Mouse (Mus musculus) limb, embryonic 15.5 days (tissue): ENCODE data around the gene Gpx5. TPM values are rescaled to one million over a fixed set of nuclear protein-coding genes. Genes with fewer than 3 reads are reported as not detected.

Experiments used
- ATAC-seq: fragments of 200-750 bp; cut with Nextera tagmentation; 2 replicates; pipeline ENCODE4 v1.8.0; 2017; ENCODE audit warnings: low read depth, moderate TSS enrichment; ENCODE audit not compliant: insufficient number of reproducible peaks, low FRiP score, low TSS enrichment
- H3K27ac ChIP-seq: fragments of 300-500 bp; sonication (generic); 2 replicates; pipeline ENCODE4 v1.5.1; 2015; ENCODE audit warnings: moderate library complexity, mild to moderate bottlenecking, inconsistent platforms
- H3K27me3 ChIP-seq: fragments of 300-500 bp; sonication (generic); 2 replicates; pipeline ENCODE4 v1.6.1; 2015; ENCODE audit warnings: inconsistent platforms
- H3K36me3 ChIP-seq: fragments of 300-500 bp; sonication (generic); 2 replicates; pipeline ENCODE4 v1.6.1; 2015; ENCODE audit warnings: inconsistent platforms
- H3K4me1 ChIP-seq: fragments of 300-500 bp; sonication (generic); 2 replicates; pipeline ENCODE4 v1.6.1; 2015; ENCODE audit warnings: inconsistent platforms
- H3K4me2 ChIP-seq: fragments of 300-500 bp; sonication (generic); 2 replicates; pipeline ENCODE4 v1.6.1; 2015; ENCODE audit warnings: mild to moderate bottlenecking, inconsistent platforms
- H3K4me3 ChIP-seq: fragments of 300-500 bp; sonication (generic); 2 replicates; pipeline ENCODE4 v1.5.1; 2015; ENCODE audit warnings: mild to moderate bottlenecking, inconsistent platforms
- H3K9ac ChIP-seq: fragments of 300-500 bp; sonication (generic); 2 replicates; pipeline ENCODE4 v1.6.1; 2015; ENCODE audit warnings: inconsistent platforms
- H3K9me3 ChIP-seq: fragments of 300-500 bp; sonication (generic); 2 replicates; pipeline ENCODE4 v1.6.1; 2016; ENCODE audit warnings: inconsistent platforms
- WGBS: fragments of 180-500 bp; shearing (Covaris S2); methylation state at CpG from one replicate; pipeline ENCODE4 v1.1.7; 2015; 5-methylcytosine and 5-hydroxymethylcytosine counted together
- polyA plus RNA-seq: library from polyadenylated mRNA; unstranded; fragments of >200 nt; fragmentation: Nextera tagmentation; extraction: Ambion mirVana; gene quantifications from 2 replicates; pipeline ENCODE4 v1.2.1, GENCODE M21; 2015

Gene Gpx5
- polyA plus RNA-seq, 1 experiment from 2014 or later: not detected

DNA sequence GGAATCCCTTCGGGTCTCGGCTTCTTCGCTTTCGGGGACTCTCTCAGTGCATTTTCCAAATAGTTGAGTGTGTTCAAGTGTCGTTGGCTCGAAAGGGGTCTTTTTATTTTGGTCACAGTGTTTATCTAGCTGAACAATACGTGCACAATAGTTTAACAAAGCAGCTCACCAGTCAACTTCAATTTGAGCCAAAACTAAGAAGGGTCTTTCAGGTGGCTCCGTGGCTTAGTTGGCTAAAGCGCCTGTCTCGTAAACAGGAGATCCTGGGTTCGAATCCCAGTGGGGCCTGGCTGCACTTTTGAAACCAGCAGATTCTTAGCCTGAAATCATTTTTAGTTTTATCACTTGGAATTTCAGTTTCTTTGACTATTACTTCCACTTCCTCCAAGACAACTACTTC is 28.2 kb downstream of the Gpx5 start:
- Histone ChIP-seq H3K9me3 (no peaks in the 10 kb centered on the region), H3K4me3 (peak overlapping the region; percentile 31), H3K4me1 (peaks cover under 1% of the 10 kb centered on the region; the same call in 1 of the 2 replicates), H3K9ac (no peak overlapping the region), H3K27ac (no peak overlapping the region), H3K36me3 (no peaks in the 10 kb centered on the region), H3K27me3 (0 out of 2 replicates have a peak, but pooled peaks cover 12% of the 10 kb centered on the region), H3K4me2 (peak overlapping the region; percentile 29)
- no peak for ATAC-seq
- WGBS: 3% methylated on average over 11 of the region's 11 CpGs

DNA sequence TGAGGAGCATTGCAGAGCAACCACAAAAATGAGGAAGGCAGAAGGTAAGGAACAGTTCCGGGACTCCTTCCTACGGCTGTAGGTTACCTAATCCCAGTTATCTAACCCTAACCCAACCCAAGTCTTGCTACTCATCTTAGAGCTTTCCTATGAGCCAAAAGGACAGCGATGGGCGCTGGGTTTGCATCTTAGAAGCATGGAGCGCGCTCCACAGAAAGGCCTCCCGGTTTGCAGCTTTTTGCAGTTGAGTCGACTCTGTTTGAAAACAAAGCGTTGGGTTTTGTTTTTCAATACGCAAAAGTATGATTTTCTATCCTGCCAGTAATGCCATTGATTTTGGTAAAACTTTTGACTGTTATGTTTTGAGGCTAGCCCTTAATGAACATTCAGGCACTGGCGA is 28.6 kb downstream of the Gpx5 start:
- Histone ChIP-seq H3K27me3 (0 out of 2 replicates have a peak, but pooled peaks cover 12% of the 10 kb centered on the region), H3K36me3 (no peaks in the 10 kb centered on the region), H3K4me2 (peak overlapping the region; percentile 29), H3K9me3 (no peaks in the 10 kb centered on the region), H3K9ac (no peak overlapping the region), H3K4me3 (peak overlapping the region; percentile 31), H3K4me1 (peaks cover 5% of the 10 kb centered on the region; the same call in 1 of the 2 replicates), H3K27ac (no peak overlapping the region)
- 4% methylated on average over 11 of the region's 11 CpGs for WGBS
- no peak for ATAC-seq

DNA sequence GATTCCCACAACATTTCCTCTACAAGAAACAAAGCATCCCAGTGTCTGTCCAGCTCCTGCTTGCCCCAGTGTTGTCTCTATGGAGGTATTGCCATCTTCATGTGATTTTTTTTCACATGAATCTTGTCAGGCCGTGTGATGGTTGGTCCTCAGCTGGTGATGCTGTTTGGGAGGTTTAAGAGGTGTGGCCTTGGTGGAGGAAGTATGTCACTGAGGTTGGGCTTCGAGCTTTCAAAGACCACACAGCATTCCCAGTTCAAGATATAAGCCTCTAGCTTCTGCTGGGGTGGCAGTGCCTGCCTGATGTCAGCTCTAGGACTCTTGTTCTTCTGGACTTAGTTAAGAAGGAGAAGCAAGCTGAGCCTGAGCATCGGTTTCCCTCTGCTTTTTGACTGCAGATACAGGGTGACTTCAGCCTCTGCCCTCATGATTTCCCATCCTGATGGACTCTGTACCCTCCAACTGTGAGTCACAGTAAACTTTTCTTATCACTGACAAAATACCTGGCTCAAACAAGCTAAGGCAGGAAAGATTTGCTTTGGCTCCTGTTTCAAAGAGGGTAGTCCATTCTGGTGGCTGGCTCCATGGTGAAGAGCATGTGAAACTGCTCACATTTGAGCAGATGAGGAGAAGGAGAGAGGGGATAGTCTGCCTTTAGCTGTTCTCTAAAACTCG is 29.6 kb downstream of the Gpx5 start:
- 61% methylated on average over 4 of the region's 4 CpGs for WGBS
- Histone ChIP-seq H3K27ac (no peak overlapping the region), H3K4me2 (no peak overlapping the region), H3K27me3 (0 out of 2 replicates have a peak, but pooled peaks cover 12% of the 10 kb centered on the region), H3K4me1 (peaks cover 6% of the 10 kb centered on the region; the same call in 1 of the 2 replicates), H3K4me3 (no peak overlapping the region), H3K36me3 (no peaks in the 10 kb centered on the region), H3K9me3 (no peaks in the 10 kb centered on the region), H3K9ac (no peak overlapping the region)
- ATAC-seq: no peak

DNA sequence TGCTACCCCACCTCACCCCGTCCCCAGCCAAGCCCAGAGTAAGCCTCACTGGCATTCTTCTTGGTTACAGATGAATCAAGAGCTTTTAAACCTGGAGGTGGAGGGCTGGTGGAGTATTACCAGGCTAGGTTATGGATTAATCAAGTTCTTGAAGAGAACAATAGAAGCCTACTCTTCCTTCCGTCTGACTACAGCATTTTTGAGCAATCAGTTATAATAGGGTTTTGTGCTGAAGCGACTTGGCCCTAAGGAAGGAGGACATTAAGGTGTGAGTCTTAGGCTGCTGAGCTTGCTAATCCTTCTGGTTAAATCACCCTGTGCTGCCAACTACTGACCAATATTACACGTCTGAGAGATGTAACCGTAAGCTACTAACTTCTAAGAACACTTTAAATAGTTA is 32.2 kb downstream of the Gpx5 start:
- Histone ChIP-seq H3K27ac (no peak overlapping the region), H3K9me3 (no peaks in the 10 kb centered on the region), H3K4me2 (peak overlapping the region; percentile 48), H3K4me1 (peaks cover 6% of the 10 kb centered on the region; the same call in 1 of the 2 replicates), H3K9ac (no peak overlapping the region), H3K36me3 (no peaks in the 10 kb centered on the region), H3K27me3 (0 out of 2 replicates have a peak, but pooled peaks cover 12% of the 10 kb centered on the region), H3K4me3 (peak overlapping the region; percentile 40)
- ATAC-seq: no peak
- 20% methylated on average over 5 of the region's 5 CpGs for WGBS

DNA sequence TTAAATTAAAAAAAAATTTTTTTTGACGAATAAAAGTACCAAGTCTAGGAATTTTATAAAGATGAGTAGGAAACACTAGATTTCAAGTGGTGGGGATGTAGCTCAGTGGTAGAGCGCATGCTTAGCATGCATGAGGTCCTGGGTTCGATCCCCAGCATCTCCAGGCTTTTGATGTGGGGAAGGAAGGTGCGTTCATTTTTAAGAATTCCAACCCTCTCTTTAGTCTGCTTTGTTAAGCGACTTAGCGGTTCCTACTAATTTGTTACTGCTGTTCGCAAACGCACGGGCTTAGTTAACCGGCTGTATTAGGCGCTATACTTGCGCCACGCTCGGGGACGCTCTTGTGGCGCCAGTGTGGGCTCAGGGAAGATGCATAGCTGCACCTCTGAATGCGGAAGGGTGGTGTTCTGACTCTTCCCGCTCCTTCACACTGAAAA is 32.8 kb downstream of the Gpx5 start:
- no peaks in the 10 kb centered on the region for H3K9me3 ChIP-seq
- H3K4me3 ChIP-seq: peak overlapping the region; percentile 40
- peak overlapping the region; percentile 48 for H3K4me2 ChIP-seq
- 0 out of 2 replicates have a peak, but pooled peaks cover 12% of the 10 kb centered on the region for H3K27me3 ChIP-seq
- under 1% methylated on average over 18 of the region's 18 CpGs for WGBS
- H3K9ac ChIP-seq: no peak overlapping the region
- H3K27ac ChIP-seq: no peak overlapping the region
- no peak for ATAC-seq
- H3K36me3 ChIP-seq: no peaks in the 10 kb centered on the region
- peaks cover 6% of the 10 kb centered on the region; the same call in 1 of the 2 replicates for H3K4me1 ChIP-seq

DNA sequence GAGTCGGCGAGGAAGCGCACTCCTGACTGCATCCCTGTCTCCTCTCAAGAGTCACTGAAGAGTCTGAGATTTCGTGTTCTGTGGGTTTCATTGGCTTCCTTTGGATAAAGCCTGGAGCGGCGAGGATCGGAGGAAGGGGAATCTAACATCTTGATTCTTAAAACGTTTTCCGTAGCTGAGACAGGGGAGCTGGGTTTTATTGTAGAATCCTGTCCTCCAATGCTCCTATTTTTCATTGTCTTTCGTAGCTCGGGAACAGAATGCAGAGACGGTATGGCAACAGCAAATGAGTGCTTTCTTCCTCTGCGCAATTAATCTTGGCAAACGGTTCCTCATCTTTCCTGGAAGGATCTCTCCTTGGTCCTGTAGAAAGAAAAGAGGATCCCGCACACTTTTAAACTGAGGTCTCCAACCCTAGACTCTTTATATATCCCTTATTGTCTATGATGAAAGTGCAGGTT is 33.3 kb downstream of the Gpx5 start:
- under 1% methylated on average over 15 of the region's 15 CpGs for WGBS
- Histone ChIP-seq H3K27me3 (0 out of 2 replicates have a peak, but pooled peaks cover 12% of the 10 kb centered on the region), H3K4me1 (peaks cover 6% of the 10 kb centered on the region; the same call in 1 of the 2 replicates), H3K4me2 (peak overlapping the region; percentile 48), H3K4me3 (peak overlapping the region; percentile 40), H3K27ac (no peak overlapping the region), H3K9ac (no peak overlapping the region), H3K36me3 (no peaks in the 10 kb centered on the region), H3K9me3 (no peaks in the 10 kb centered on the region)
- ATAC-seq: no peak

DNA sequence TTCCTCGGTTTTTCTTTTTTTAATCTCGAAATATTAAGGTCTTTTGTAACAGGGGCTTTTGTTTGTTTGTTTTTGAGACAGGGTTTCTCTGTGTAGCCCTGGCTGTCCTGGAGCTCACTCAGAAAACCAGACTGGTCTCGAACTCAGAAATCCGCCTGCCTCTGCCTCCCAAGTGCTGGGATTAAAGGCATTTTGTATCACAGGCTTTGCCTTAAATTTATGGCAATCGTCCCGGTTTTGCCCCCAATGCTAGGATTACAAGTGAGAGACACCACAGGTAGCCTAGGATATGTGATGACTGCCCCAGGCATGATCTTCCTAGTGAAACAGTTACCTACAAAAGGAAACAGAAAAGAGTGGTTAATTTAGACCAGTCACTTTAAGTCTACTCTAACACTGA is 34.0 kb downstream of the Gpx5 start:
- peak overlapping the region; percentile 48; the same call in 1 of the 2 replicates for H3K4me2 ChIP-seq
- no peaks in the 10 kb centered on the region for H3K36me3 ChIP-seq
- peaks cover 6% of the 10 kb centered on the region; the same call in 1 of the 2 replicates for H3K4me1 ChIP-seq
- H3K4me3 ChIP-seq: peak overlapping the region; percentile 40
- WGBS: 24% methylated on average over 6 of the region's 6 CpGs
- ATAC-seq: no peak
- no peak overlapping the region for H3K9ac ChIP-seq
- H3K9me3 ChIP-seq: no peaks in the 10 kb centered on the region
- no peak overlapping the region for H3K27ac ChIP-seq
- 0 out of 2 replicates have a peak, but pooled peaks cover 12% of the 10 kb centered on the region for H3K27me3 ChIP-seq

DNA sequence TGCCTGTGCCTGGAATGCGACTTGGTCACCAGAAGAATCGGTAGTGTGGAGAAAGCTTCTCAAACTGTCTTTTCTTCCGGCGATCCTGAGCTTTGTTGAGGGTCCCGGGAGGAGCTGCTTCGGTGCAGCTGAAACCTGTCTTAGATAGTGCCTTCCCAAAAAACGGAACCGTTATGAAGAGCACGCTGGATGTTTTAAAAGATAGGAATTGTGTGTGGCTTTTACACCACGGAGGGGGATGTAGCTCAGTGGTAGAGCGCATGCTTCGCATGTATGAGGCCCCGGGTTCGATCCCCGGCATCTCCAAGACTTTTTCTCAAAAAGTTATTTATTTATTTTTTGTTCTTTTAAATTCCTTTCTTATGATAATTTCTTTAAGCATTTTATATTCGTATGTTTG is 38.5 kb downstream of the Gpx5 start:
- Histone ChIP-seq H3K4me2 (peak overlapping the region; percentile 47), H3K4me1 (peaks cover 2% of the 10 kb centered on the region; the same call in 1 of the 2 replicates), H3K9ac (no peak overlapping the region), H3K27me3 (0 out of 2 replicates have a peak, but pooled peaks cover 4% of the 10 kb centered on the region), H3K4me3 (peak overlapping the region; percentile 39), H3K27ac (no peak overlapping the region), H3K9me3 (no peaks in the 10 kb centered on the region), H3K36me3 (no peaks in the 10 kb centered on the region)
- no peak for ATAC-seq
- WGBS: 1% methylated on average over 16 of the region's 16 CpGs

DNA sequence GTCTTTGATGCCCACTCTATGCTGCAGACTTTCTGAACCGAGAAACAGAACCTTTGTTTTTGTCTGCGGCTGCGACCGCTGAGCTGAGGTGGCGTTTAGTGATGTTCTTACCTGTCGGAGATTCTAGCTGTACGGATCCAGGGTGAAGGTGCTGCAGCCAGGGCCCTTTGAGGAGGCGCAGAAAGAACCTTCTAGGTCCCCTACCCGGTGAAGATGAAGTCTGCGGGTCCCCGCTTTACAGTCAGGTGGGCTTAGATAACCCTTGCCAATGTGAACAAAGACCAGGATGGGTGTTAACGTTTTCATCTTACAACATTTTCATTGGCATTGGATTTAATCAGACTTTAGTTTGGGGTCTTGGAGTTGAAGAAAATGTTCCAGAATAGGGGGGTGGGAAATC is 39.0 kb downstream of the Gpx5 start:
- no peaks in the 10 kb centered on the region for H3K9me3 ChIP-seq
- no peaks in the 10 kb centered on the region for H3K36me3 ChIP-seq
- no peaks in the 10 kb centered on the region for H3K4me1 ChIP-seq
- H3K4me3 ChIP-seq: peak overlapping the region; percentile 39
- no peak overlapping the region for H3K27ac ChIP-seq
- 2% methylated on average over 12 of the region's 12 CpGs for WGBS
- ATAC-seq: no peak
- H3K4me2 ChIP-seq: peak overlapping the region; percentile 47
- H3K9ac ChIP-seq: no peak overlapping the region
- 0 out of 2 replicates have a peak, but pooled peaks cover 4% of the 10 kb centered on the region for H3K27me3 ChIP-seq

DNA sequence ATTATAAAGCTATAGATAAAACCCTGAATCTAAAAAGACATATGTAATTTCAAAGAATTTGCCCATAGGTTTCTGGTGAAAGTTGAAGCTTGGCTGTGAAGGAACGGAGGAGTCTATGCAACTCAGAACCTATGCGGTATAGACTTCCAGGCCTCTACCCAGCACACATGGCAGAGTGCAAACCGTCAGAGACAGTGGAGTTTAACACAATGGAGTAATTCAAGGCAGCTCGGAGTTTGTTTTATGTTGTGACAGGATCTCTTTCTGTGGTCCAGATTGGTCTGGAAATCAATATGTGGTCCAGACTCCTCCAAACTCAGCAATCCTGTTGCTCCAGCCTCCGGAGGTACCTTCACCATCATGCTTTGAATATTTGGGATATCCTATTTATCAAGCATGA is 39.5 kb downstream of the Gpx5 start:
- Histone ChIP-seq H3K4me2 (peak overlapping the region; percentile 47), H3K4me3 (peak overlapping the region; percentile 39), H3K9ac (no peak overlapping the region), H3K9me3 (no peaks in the 10 kb centered on the region), H3K27me3 (0 out of 2 replicates have a peak, but pooled peaks cover 4% of the 10 kb centered on the region), H3K4me1 (no peaks in the 10 kb centered on the region), H3K27ac (no peak overlapping the region), H3K36me3 (no peaks in the 10 kb centered on the region)
- ATAC-seq: no peak
- 26% methylated on average over 5 of the region's 5 CpGs for WGBS

DNA sequence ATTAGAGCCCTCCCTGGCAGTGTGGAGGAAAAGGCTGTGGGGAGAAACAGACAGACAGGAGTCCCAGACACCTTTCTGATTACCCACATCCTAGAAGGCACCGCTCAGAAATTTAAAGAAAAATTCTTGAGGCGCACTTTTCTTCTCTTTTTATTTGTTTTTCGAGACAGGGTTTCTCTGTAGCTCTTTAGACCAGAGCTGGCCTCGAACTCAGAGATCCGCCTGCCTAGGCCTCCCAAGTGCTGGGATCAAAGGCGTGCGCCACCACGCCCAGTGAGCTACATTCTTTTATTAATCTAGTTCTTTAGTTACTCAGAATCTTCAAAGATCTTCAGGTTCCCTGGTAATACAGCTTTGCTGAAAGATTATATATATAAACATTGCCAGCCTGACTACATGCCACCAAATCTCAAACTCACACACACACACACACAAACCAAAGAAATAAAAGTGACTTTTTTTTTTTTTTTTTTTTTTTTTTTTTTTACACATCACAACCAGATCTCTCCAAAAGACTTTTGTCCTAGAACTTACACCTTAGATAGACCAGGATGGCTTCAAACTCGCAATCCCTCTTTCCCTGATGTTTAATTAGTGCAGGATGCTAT is 42.4 kb downstream of the Gpx5 start:
- H3K9ac ChIP-seq: no peak overlapping the region
- 46% methylated on average over 9 of the region's 9 CpGs for WGBS

DNA sequence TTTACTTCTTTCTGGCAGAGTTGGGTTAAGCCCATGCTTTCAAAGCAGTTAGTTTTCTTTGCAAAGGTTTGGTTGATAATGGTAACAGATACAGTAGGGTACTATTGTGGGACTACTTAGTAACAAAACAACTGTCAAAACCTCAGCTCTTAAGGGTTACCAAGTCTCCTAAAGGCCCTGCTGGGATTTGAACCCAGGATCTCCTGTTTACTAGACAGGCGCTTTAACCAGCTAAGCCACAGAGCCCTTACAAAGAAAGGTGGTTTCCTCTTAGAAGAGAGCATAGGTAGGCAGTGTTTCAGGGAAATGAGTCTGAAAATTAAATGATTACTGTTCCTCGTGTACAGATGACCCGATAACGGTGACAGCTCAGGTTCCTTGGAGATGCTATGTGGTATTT is 43.5 kb downstream of the Gpx5 start:
- Histone ChIP-seq H3K9me3 (no peaks in the 10 kb centered on the region), H3K27ac (no peak overlapping the region), H3K4me2 (no peak overlapping the region), H3K4me1 (no peaks in the 10 kb centered on the region), H3K9ac (no peak overlapping the region), H3K27me3 (0 out of 2 replicates have a peak, but pooled peaks cover under 1% of the 10 kb centered on the region), H3K36me3 (no peaks in the 10 kb centered on the region), H3K4me3 (no peak overlapping the region)
- no peak for ATAC-seq
- WGBS: 22% methylated on average over 4 of the region's 4 CpGs

More for the DNA sequence above, 42.4 kb downstream of the Gpx5 start:
- Histone ChIP-seq H3K27ac (no peak overlapping the region), H3K4me2 (no peak overlapping the region), H3K36me3 (no peaks in the 10 kb centered on the region), H3K9me3 (no peaks in the 10 kb centered on the region), H3K4me3 (no peak overlapping the region), H3K4me1 (no peaks in the 10 kb centered on the region), H3K27me3 (no peaks in the 10 kb centered on the region)
- no peak for ATAC-seq
